Comparison of ENCODE assay signal across 10 mouse cellular contexts in the genomic region with DNA sequence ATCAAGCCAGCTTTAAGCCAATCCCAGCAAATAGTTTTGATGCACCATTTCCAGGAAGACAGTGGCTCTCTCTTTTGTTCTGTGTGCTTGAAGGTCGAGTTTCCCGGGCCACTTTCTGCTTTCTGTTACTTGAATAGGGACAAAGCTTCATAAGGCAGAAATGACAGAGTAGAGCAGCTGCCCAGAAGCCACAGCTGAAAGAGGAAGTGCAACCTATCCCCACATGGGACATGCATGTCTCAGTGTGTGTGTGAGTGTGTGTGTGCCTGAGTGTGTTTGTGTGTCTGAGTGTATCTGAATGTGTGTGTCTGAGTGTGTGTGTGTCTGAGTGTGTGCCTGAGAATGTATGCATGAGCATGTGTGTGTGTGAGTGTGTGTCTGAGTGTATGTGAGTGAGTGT.
DNase-seq lines count a peak whose midpoint lies in the region; ATAC-seq and TF ChIP-seq lines count a peak whose summit lies in the region.
"Had no signal": no experiment of that assay in that cellular context is flagged by ENCODE, and none has a peak within 500 bp of the region (broad histone marks: within the 10 kb centered on the region; RNA-seq: fewer than 3 reads in every experiment).

No protein-coding gene starts in this region.

- WGBS in thymus, adult 2 months: 0% methylated on average over 2 of the region's 2 CpGs

- no peaks in the 10 kb centered on the region for H3K36me3 ChIP-seq in thymus, adult 2 months (ENCODE audit: control insufficient read depth, insufficient read depth, low read length)

- no peak overlapping the region; the same call in 1 of the 2 replicates for H3K27ac ChIP-seq in thymus, adult 2 months (ENCODE audit: control insufficient read depth, insufficient read depth, low read length)
- H3K27ac ChIP-seq: hindbrain, postnatal 0 days had no signal

- TF ChIP-seq CTCF in thymus, adult 2 months (IDR thresholded peaks at IDR 0.05; ENCODE audit: borderline replicate concordance, control insufficient read depth, extremely low read depth, insufficient read depth, low read length, poor library complexity): no peak

- peak; percentile 86 for ATAC-seq in megakaryocyte, adult 5-6 weeks (ENCODE audit: poor library complexity, severe bottlenecking)
- ATAC-seq: hindbrain, postnatal 0 days had no signal

- DNase-seq in kidney, postnatal 10 days: peak; percentile 28
- DNase-seq in kidney, adult 18-20 months: no peak
- peak; percentile 61 for DNase-seq in MEL-GATA-1-ER (ENCODE audit: extremely low read depth, low read depth)
- peak; percentile 50 for DNase-seq in thymus, adult 2 months
- no peak for DNase-seq in layer of hippocampus, postnatal 10 days (ENCODE audit: low spot score in 2 of 2)
- DNase-seq in layer of hippocampus, adult 9-10 months (ENCODE audit: low spot score): no peak
- no peak for DNase-seq in layer of hippocampus, postnatal 25 days (ENCODE audit: extremely low spot score in 1 of 2, low spot score in 1 of 2)
- DNase-seq: midbrain, embryonic 14.5 days had no signal

- H3K27me3 ChIP-seq in thymus, adult 2 months (ENCODE audit: control insufficient read depth, insufficient read depth, low read length): no peaks in the 10 kb centered on the region

- TF ChIP-seq POLR2A in thymus, adult 2 months (IDR thresholded peaks at IDR 0.05; ENCODE audit: control insufficient read depth, extremely low read depth, insufficient read depth, low read length, poor library complexity): no peak

- peaks cover 22% of the 10 kb centered on the region for H3K4me1 ChIP-seq in thymus, adult 2 months (replicated peaks; ENCODE audit: control insufficient read depth, insufficient read depth, low read length)

- no peak overlapping the region for H3K4me3 ChIP-seq in thymus, adult 2 months (ENCODE audit: control insufficient read depth, insufficient read depth, low read length)

Comparison
In these comparisons a context has a peak if more than half of its experiments do, and no peak if none do; other contexts are left out.
1. DNase-seq: peak in kidney, postnatal 10 days (single experiment), MEL-GATA-1-ER (single experiment) and thymus, adult 2 months (single experiment); none in kidney, adult 18-20 months (single experiment), layer of hippocampus, postnatal 10 days (0 of 2), layer of hippocampus, adult 9-10 months (single experiment) and layer of hippocampus, postnatal 25 days (0 of 2).